Mouse (Mus musculus) liver, postnatal 0 days (tissue): ENCODE data around the gene Dpm2.

ENCODE experiments used
- CTCF ChIP-seq: sonication (generic); IDR thresholded peaks from 2 replicates; pipeline ENCODE4 v1.5.1; 2016; ENCODE audit warnings: antibody characterized with exemption, low read depth
- EP300 ChIP-seq: IDR thresholded peaks from 2 replicates; pipeline ENCODE4 v1.6.1; 2016; ENCODE audit warnings: antibody characterized with exemption, low read depth, mild to moderate bottlenecking

DNA sequence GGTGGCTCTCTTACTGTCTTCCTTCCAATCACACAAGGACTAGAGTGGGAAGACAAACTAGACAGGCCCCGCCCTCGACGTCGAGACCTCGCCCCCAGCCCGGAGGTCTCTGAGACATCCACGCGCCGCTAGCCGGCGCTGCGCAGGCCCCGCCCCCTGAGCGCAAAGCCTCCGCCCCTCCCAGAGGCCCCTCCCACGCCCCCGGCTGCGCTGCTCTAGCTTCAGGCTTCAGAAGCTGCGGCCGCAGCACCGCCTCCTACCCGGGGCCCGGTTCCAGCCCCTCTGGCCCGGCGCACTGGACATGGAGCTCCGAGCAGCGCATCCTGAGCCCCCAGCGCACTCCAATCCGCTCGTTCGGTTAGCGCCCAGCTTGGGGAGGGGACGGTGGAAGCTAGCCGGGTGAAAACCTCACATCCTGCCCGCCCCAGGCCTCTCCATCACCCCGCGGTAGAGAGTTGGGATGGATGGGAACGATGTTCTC lies 16.3 kb downstream of the Dpm2 start, which contains the start of gene St6galnac4:
- TF ChIP-seq CTCF (peak; percentile 63), EP300 (no peak)
